Mouse (Mus musculus) hindbrain, embryonic 16.5 days (tissue): ENCODE results near the gene Trappc3l. TPM values are rescaled to one million over a fixed set of nuclear protein-coding genes. Genes with fewer than 3 reads are reported as not detected.

Experiments used
- ATAC-seq: fragments of 200-750 bp; cut with Nextera tagmentation; 2 replicates; pipeline ENCODE4 v1.8.0; 2017; ENCODE audit warnings: moderate TSS enrichment, moderate library complexity
- H3K27ac ChIP-seq: fragments of 300-500 bp; sonication (generic); 2 replicates; pipeline ENCODE4 v1.5.1; 2014; ENCODE audit warnings: low read depth, mild to moderate bottlenecking, control low read depth, low read length, moderate library complexity
- H3K27me3 ChIP-seq: fragments of 300-500 bp; sonication (generic); replicated peaks from 2 replicates; pipeline ENCODE4 v1.6.1; 2014; ENCODE audit warnings: low read length; ENCODE audit not compliant: control insufficient read depth, insufficient read depth
- H3K36me3 ChIP-seq: fragments of 300-500 bp; sonication (generic); 2 replicates; pipeline ENCODE4 v1.6.1; 2014; ENCODE audit warnings: mild to moderate bottlenecking, low read length, moderate library complexity, mixed read lengths; ENCODE audit not compliant: control insufficient read depth, insufficient read depth
- H3K4me1 ChIP-seq: fragments of 300-500 bp; sonication (generic); 2 replicates; pipeline ENCODE4 v1.6.1; 2014; ENCODE audit warnings: low read depth, low read length; ENCODE audit not compliant: control insufficient read depth, insufficient read depth
- H3K4me2 ChIP-seq: fragments of 300-500 bp; sonication (generic); 2 replicates; pipeline ENCODE4 v1.6.1; 2014; ENCODE audit warnings: mild to moderate bottlenecking, low read length, control low read depth, moderate library complexity
- H3K4me3 ChIP-seq: fragments of 300-500 bp; sonication (generic); 2 replicates; pipeline ENCODE4 v1.5.1; 2014; ENCODE audit warnings: mild to moderate bottlenecking, low read length, control low read depth, moderate library complexity
- H3K9ac ChIP-seq: fragments of 300-500 bp; sonication (generic); 2 replicates; pipeline ENCODE4 v1.6.1; 2014; ENCODE audit warnings: low read depth, mild to moderate bottlenecking, control low read depth, low read length, moderate library complexity
- H3K9me3 ChIP-seq: fragments of 300-500 bp; sonication (generic); 2 replicates; pipeline ENCODE4 v1.6.1; 2014; ENCODE audit warnings: mild to moderate bottlenecking, low read length, moderate library complexity; ENCODE audit not compliant: control insufficient read depth
- WGBS: fragments of 180-500 bp; shearing (Covaris S2); extraction: QIAGEN DNeasy Blood & Tissue Kit; methylation state at CpG from one replicate; pipeline ENCODE4 v1.1.7; 2014; 5-methylcytosine and 5-hydroxymethylcytosine counted together
- polyA plus RNA-seq: library from polyadenylated mRNA; unstranded; fragments of >200 nt; fragmentation: Nextera tagmentation; extraction: Ambion mirVana; gene quantifications from 2 replicates; pipeline ENCODE4 v1.2.1, GENCODE M21; 2015

Trappc3l gene
- polyA plus RNA-seq, 1 experiment from 2014 or later, result not detected

- WGBS, result 91% methylated on average over 2 of the region's 2 CpGs
- Histone ChIP-seq H3K4me3 (no peak overlapping the region), H3K27me3 (no peaks in the 10 kb centered on the region), H3K36me3 (no peaks in the 10 kb centered on the region), H3K27ac (no peak overlapping the region), H3K9me3 (no peaks in the 10 kb centered on the region), H3K9ac (no peak overlapping the region), H3K4me1 (no peaks in the 10 kb centered on the region), H3K4me2 (no peak overlapping the region)
- no peak for ATAC-seq
These were observed 51.1 kb downstream of the Trappc3l start for GRCm38 (mm10) chr10:34088515-34088914.

DNA sequence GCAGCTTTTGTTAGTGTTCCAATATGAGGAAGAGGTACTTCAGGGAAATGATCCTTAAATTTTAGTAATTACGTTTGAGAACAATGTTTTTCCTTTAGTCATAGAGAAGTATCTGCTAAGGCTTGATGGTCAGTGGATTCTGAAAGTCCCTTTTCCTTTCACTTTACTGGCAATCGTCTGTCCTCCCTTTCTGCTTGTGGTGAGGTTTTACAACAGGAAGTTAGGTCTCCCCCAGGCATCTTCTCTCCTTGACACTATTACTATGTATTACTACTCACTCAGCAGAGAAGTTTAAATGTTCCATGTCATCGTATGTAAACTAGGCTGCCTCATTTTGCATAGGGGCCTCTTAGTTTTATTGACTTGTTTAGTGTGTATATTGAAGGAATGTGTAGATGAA, 52.1 kb downstream of the Trappc3l start:
- no peaks in the 10 kb centered on the region for H3K36me3 ChIP-seq
- no peaks in the 10 kb centered on the region for H3K27me3 ChIP-seq
- WGBS, result 85% methylated on average over 3 of the region's 3 CpGs

DNA sequence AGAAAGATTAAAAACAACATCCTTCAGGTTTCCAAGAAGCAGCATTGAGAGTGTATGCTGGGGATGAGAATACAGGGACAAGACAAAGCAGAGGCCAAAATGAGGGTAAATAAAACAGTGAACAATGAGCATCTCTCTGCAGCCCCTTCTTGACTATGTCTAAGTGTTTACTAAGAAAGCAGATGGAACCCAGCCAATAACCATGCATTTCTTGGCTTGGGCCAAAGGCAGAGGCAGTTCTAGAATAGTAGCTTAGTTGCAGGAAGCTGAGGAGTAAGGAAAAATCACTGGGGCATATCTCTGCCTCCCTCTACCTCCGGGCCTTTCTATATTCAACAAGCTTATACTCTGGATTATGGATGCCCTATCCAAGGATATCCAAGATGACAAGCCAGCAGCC, 53.1 kb downstream of the Trappc3l start:
- Histone ChIP-seq H3K9ac (no peak overlapping the region), H3K4me2 (no peak overlapping the region), H3K27me3 (no peaks in the 10 kb centered on the region), H3K27ac (no peak overlapping the region), H3K4me1 (no peaks in the 10 kb centered on the region), H3K36me3 (no peaks in the 10 kb centered on the region), H3K4me3 (no peak overlapping the region), H3K9me3 (no peaks in the 10 kb centered on the region)
- no peak for ATAC-seq
- 76% methylated on average over 1 of the region's 1 CpGs for WGBS

More for the DNA sequence above, 52.1 kb downstream of the Trappc3l start:
- H3K4me1 ChIP-seq, result no peaks in the 10 kb centered on the region
- H3K27ac ChIP-seq, result no peak overlapping the region
- no peaks in the 10 kb centered on the region for H3K9me3 ChIP-seq
- H3K4me3 ChIP-seq, result no peak overlapping the region
- H3K4me2 ChIP-seq, result no peak overlapping the region
- ATAC-seq, result no peak
- H3K9ac ChIP-seq, result no peak overlapping the region

DNA sequence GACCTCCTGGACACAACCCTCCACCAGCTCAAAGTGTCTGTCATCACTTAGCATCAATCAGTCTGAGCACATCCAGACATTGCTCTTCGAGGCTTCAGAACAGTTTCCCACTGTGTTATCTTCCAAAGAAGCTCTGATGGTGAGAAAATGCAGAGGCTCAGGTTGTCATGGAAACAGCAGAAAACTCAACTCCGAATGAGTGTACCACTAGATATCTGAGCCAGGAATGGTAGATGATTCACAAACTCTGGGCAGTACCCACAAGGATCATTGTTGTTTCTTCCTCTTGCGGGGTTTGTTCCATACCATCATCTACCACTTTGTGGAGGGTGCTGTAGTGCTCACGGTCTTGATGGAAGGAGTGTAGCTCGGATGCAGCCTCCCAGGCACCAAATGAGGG, 54.5 kb downstream of the Trappc3l start:
- no peak overlapping the region for H3K4me2 ChIP-seq
- no peaks in the 10 kb centered on the region for H3K36me3 ChIP-seq
- no peaks in the 10 kb centered on the region for H3K27me3 ChIP-seq
- no peak overlapping the region for H3K4me3 ChIP-seq
- H3K4me1 ChIP-seq, result no peaks in the 10 kb centered on the region
- H3K9me3 ChIP-seq, result no peaks in the 10 kb centered on the region
- H3K27ac ChIP-seq, result no peak overlapping the region
- no peak for ATAC-seq
- no peak overlapping the region for H3K9ac ChIP-seq
- 60% methylated on average over 5 of the region's 5 CpGs for WGBS

GRCm38 (mm10) chr10:34095147-34095546, 57.8 kb downstream of the Trappc3l start:
- Histone ChIP-seq H3K4me2 (no peak overlapping the region), H3K27me3 (no peaks in the 10 kb centered on the region), H3K27ac (no peak overlapping the region), H3K4me3 (no peak overlapping the region), H3K36me3 (no peaks in the 10 kb centered on the region), H3K9me3 (no peaks in the 10 kb centered on the region), H3K9ac (no peak overlapping the region), H3K4me1 (no peaks in the 10 kb centered on the region)
- no peak for ATAC-seq
- WGBS, result 65% methylated on average over 2 of the region's 2 CpGs

- peak overlapping the region; percentile 9; the same call in 1 of the 2 replicates for H3K9ac ChIP-seq
- no peaks in the 10 kb centered on the region for H3K27me3 ChIP-seq
- H3K4me3 ChIP-seq, result peak overlapping the region; percentile 29
- no peaks in the 10 kb centered on the region for H3K36me3 ChIP-seq
- no peak overlapping the region for H3K27ac ChIP-seq
- H3K4me1 ChIP-seq, result no peaks in the 10 kb centered on the region
- ATAC-seq, result peak; percentile 37
- H3K4me2 ChIP-seq, result peak overlapping the region; percentile 50
- no peaks in the 10 kb centered on the region for H3K9me3 ChIP-seq
- 62% methylated on average over 12 of the region's 12 CpGs for WGBS
These were observed 58.6 kb downstream of the Trappc3l start for GRCm38 (mm10) chr10:34095964-34096363.

- H3K27ac ChIP-seq, result no peak within 1 kb of the TSS
- peak; percentile 84 for ATAC-seq
These were observed 59.1 kb downstream of the Trappc3l start, which contains the start of gene Calhm5 for GRCm38 (mm10) chr10:34096418-34096883. Gene Calhm5, minus strand, starts transcription at chr10:34096519.

GRCm38 (mm10) chr10:34110863-34111465, 73.6 kb downstream of the Trappc3l start:
- Histone ChIP-seq H3K27me3 (no peaks in the 10 kb centered on the region), H3K9me3 (no peaks in the 10 kb centered on the region), H3K9ac (no peak overlapping the region), H3K4me2 (no peak overlapping the region), H3K4me3 (no peak overlapping the region), H3K4me1 (no peaks in the 10 kb centered on the region), H3K27ac (no peak overlapping the region), H3K36me3 (no peaks in the 10 kb centered on the region)
- no peak for ATAC-seq
- WGBS, result 88% methylated on average over 13 of the region's 13 CpGs

More at GRCm38 (mm10) chr10:34096418-34096883, 59.1 kb downstream of the Trappc3l start, which contains the start of gene Calhm5:
- Histone ChIP-seq H3K4me2 (peak within 1 kb of the TSS; percentile 50), H3K4me1 (no peaks in the 10 kb centered on the region), H3K4me3 (peak within 1 kb of the TSS; percentile 29), H3K27me3 (no peaks in the 10 kb centered on the region), H3K9me3 (no peaks in the 10 kb centered on the region), H3K36me3 (no peaks in the 10 kb centered on the region), H3K9ac (peak within 1 kb of the TSS; percentile 9; the same call in 1 of the 2 replicates)
- WGBS, result 24% methylated on average over 9 of the region's 9 CpGs

- Histone ChIP-seq H3K36me3 (no peaks in the 10 kb centered on the region), H3K27ac (no peak overlapping the region), H3K4me1 (no peaks in the 10 kb centered on the region), H3K9me3 (no peaks in the 10 kb centered on the region), H3K27me3 (no peaks in the 10 kb centered on the region), H3K4me2 (no peak overlapping the region), H3K9ac (no peak overlapping the region), H3K4me3 (no peak overlapping the region)
- ATAC-seq, result no peak
- WGBS, result 88% methylated on average over 4 of the region's 4 CpGs
These were observed 74.8 kb downstream of the Trappc3l start for GRCm38 (mm10) chr10:34111964-34112738.
